Mouse (Mus musculus): ENCODE measurements around the gene Focad. TPM values are rescaled to one million over a fixed set of nuclear protein-coding genes. Genes with fewer than 3 reads are reported as not detected.

Gene Focad
- 10.0 and 13.0 TPM in 2 replicates for polyA plus RNA-seq (2012; rRNA removed)

DNA sequence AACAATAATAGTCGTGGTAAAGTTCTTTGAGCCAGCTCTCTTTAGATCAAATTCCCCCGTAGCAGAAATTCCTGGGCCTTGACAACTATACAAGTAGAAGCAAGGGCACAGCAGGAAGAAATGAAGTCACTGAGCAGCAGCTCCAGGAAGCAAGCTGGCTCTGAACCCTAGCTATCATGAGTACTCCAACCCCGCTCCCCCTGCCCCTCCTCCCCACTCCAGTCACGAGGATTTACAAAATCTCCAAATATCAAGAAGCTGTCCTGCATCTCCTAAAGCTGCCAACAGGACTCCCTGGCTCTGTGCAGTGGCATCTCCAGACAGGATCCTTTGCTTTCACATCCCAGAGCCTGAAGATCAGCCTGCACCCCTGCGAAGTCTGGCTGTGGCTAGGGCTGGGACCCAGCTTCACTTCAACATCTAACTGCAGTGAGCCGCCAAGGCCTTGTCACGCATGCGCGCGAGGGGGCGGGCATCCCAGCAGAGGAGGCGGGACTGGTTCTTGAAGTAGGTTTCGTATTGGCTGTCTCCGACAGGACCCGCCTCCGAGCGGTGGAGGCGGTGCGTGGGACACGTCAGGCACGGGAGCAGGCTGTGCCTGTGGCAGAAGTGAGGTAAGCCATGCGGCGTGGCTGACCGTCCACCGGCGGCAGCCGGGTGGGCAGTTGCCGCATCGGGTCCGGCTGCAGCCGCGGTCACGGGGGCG is at the start of gene Focad:
TSS of gene Focad (plus strand) at position 568 of the 706 bp plus-strand sequence.

DNA sequence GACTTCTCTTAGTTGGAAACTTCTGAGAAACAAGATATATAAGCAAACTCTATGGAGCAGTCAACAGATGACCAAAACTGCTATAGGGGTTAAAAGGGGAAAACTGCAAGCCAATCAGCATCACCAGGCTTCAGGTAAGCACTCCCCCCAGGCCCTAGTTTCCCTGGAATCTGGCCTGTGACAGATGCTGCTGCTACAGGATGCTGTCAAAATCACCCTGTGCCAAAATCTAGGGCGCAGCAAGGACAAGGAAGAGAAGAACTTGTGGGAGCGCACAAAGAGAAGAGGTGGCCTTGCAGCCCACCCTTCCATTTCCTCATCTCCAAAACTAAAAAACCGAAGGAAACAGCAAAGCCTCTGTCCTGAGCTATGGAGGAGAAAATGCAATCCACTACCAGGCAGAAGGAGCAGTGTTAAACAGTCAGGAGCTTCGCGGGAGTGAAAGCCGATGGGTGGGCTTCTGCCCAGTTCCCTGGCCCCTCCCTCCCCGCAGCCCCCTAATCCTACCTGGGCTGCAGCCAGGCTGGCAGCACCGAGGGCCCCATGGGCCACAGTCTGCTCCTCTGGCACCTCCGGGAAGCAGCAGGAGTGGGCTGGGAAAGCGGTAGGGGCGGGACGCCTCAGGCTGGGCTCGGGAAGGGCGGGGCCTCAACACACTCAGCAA is 344.0 kb downstream of the Focad start, which contains the start of gene Hacd4:
TSS of gene Hacd4 (minus strand) at position 603 of the 664 bp plus-strand sequence.

Other genes with a start within 250 kb of the Focad start
- 7.5 and 8.5 TPM in 2 replicates for gene Mllt3, start 61.3 kb upstream of the Focad start, polyA plus RNA-seq (2012; rRNA removed)

All from ovary, adult 2 months (tissue).